Mouse (Mus musculus): Measurements from ENCODE around the gene Hoxc11.

GRCm38 (mm10) chr15:102947276-102947675 lies 7.0 kb upstream of the Hoxc11 start:
- TF ChIP-seq CTCF (IDR thresholded peaks at IDR 0.05; ENCODE audit: control insufficient read depth, insufficient read depth, insufficient read length) (no peak), MYOG (IDR thresholded peaks at IDR 0.05; ENCODE audit: control insufficient read depth, extremely low read depth, insufficient read length) (no peak), MAX (IDR thresholded peaks at IDR 0.05) (no peak), USF1 (IDR thresholded peaks at IDR 0.05; ENCODE audit: low read depth) (no peak), CEBPB (IDR thresholded peaks at IDR 0.05; ENCODE audit: low read depth) (no peak), FOSL1 (IDR thresholded peaks at IDR 0.05; ENCODE audit: insufficient read depth, low read length, poor library complexity, severe bottlenecking) (no peak), MYOD1 (IDR thresholded peaks at IDR 0.05; ENCODE audit: control insufficient read depth, insufficient read length, low read depth) (no peak)
